Mouse (Mus musculus): Measurements from ENCODE around the gene Fmo6. TPM values are rescaled to one million over a fixed set of nuclear protein-coding genes. Genes with fewer than 3 reads are reported as not detected.

The Fmo6 gene
- total RNA-seq, 1 experiment, result not detected

DNA sequence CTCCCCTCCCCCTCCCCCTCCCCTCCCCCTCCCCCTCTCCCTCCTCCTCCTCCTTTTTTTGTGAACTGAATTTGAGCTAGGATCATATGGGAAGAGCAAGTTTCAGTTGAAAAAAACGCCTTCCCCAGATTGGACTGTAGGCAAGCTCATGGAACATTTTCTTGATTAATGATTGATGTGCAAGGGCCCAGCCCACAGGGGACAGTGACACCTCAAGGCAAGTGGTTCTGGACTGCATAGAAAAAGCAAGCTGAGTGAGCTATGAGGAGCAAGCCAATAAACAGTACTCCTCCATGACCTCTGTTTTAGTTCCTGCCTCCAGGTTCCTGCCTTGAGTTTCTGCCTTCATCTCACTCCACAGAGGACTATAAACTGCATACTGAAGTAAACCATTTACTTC, 12.2 kb downstream of the Fmo6 start:
- H3K27ac ChIP-seq (ENCODE audit: insufficient read depth, low read depth, low read length, poor library complexity, severe bottlenecking), result no peak overlapping the region
- DNase-seq (ENCODE audit: low read depth, low spot score), result no peak
- in situ Hi-C loops (cut with MboI; ENCODE audit: low sequenced_read_pairs in 2 of 2, unreplicated experiment in 2 of 2), result no loop called here
- H3K36me3 ChIP-seq (ENCODE audit: control insufficient read depth, insufficient read depth, low read length, poor library complexity, severe bottlenecking), result no peaks in the 10 kb centered on the region
- H3K9ac ChIP-seq (ENCODE audit: insufficient read depth, low read depth, low read length, poor library complexity, severe bottlenecking), result no peak overlapping the region
- H3K4me1 ChIP-seq (ENCODE audit: control insufficient read depth in 2 of 2, insufficient read depth in 2 of 2, low read length in 2 of 2, poor library complexity in 1 of 2), result no peaks in the 10 kb centered on the region
- TF ChIP-seq ZC3H11A (IDR thresholded peaks at IDR 0.05; ENCODE audit: borderline replicate concordance, low read depth, low read length) (no peak), CHD2 (IDR thresholded peaks at IDR 0.05; ENCODE audit: low read depth, low read length) (no peak), HCFC1 (IDR thresholded peaks at IDR 0.05; ENCODE audit: borderline replicate concordance, insufficient read depth, low read length) (no peak), MAFK (IDR thresholded peaks at IDR 0.05; ENCODE audit: insufficient read depth, low read depth, low read length) (no peak), ZNF384 (IDR thresholded peaks at IDR 0.05; ENCODE audit: low read depth, low read length) (no peak)
- H3K4me3 ChIP-seq (ENCODE audit: insufficient read depth in 1 of 2, low read depth in 1 of 2, low read length in 2 of 2, poor library complexity in 1 of 2, severe bottlenecking in 1 of 2), result no peak overlapping the region
- no peaks in the 10 kb centered on the region for H3K9me3 ChIP-seq (ENCODE audit: control insufficient read depth, insufficient read depth, low read depth, low read length)

GRCm38 (mm10) chr1:162916661-162917060, 20.7 kb downstream of the Fmo6 start:
- DNase-seq (ENCODE audit: low read depth, low spot score), result no peak
- no peak overlapping the region for H3K9ac ChIP-seq (ENCODE audit: insufficient read depth, low read depth, low read length, poor library complexity, severe bottlenecking)
- no peaks in the 10 kb centered on the region for H3K4me1 ChIP-seq (ENCODE audit: control insufficient read depth in 2 of 2, insufficient read depth in 2 of 2, low read length in 2 of 2, poor library complexity in 1 of 2)
- no peak overlapping the region for H3K4me3 ChIP-seq (ENCODE audit: insufficient read depth in 1 of 2, low read depth in 1 of 2, low read length in 2 of 2, poor library complexity in 1 of 2, severe bottlenecking in 1 of 2)
- H3K27ac ChIP-seq (ENCODE audit: insufficient read depth, low read depth, low read length, poor library complexity, severe bottlenecking), result no peak overlapping the region
- H3K36me3 ChIP-seq (ENCODE audit: control insufficient read depth, insufficient read depth, low read length, poor library complexity, severe bottlenecking), result no peaks in the 10 kb centered on the region
- TF ChIP-seq ZNF384 (IDR thresholded peaks at IDR 0.05; ENCODE audit: low read depth, low read length), result no peak
- TF ChIP-seq CHD2 (IDR thresholded peaks at IDR 0.05; ENCODE audit: low read depth, low read length), result no peak
- no peak for TF ChIP-seq HCFC1 (IDR thresholded peaks at IDR 0.05; ENCODE audit: borderline replicate concordance, insufficient read depth, low read length)
- no peak for TF ChIP-seq ZC3H11A (IDR thresholded peaks at IDR 0.05; ENCODE audit: borderline replicate concordance, low read depth, low read length)
- no peak for TF ChIP-seq MAFK (IDR thresholded peaks at IDR 0.05; ENCODE audit: insufficient read depth, low read depth, low read length)
- in situ Hi-C loops (cut with MboI; ENCODE audit: low sequenced_read_pairs in 2 of 2, unreplicated experiment in 2 of 2), result no loop called here
- no peaks in the 10 kb centered on the region for H3K9me3 ChIP-seq (ENCODE audit: control insufficient read depth, insufficient read depth, low read depth, low read length)

DNA sequence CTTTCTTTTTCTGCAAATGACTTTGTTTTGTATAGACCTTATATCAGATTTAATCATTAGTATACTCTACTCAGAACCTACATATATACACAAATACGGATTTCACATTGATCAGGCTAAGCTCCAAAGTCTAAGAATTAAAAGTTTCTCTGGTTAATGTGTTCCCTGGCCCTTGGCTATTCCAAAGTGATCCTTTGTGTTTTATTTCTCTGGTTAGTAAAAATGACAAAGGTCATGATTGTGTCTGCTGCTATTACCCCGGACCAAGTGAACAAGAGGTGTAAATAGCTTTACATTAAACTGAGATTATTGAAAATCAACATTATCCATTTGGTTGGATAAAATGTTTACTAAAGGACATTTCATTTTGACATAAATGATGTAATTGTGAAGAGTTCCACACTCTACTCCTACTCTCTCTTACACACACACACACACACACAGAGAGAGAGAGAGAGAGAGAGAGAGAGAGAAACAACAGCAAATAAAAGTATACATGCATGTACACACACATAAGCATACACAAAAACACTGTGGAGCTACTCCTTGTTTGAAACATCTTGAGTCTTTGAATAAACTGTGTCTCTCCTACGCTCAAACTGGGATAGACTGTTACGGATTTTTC, 22.3 kb downstream of the Fmo6 start:
- TF ChIP-seq ZC3H11A (IDR thresholded peaks at IDR 0.05; ENCODE audit: borderline replicate concordance, low read depth, low read length), result no peak
- no peak for TF ChIP-seq MAFK (IDR thresholded peaks at IDR 0.05; ENCODE audit: insufficient read depth, low read depth, low read length)
- TF ChIP-seq HCFC1 (IDR thresholded peaks at IDR 0.05; ENCODE audit: borderline replicate concordance, insufficient read depth, low read length), result no peak
- no peak for TF ChIP-seq CHD2 (IDR thresholded peaks at IDR 0.05; ENCODE audit: low read depth, low read length)
- no peak for TF ChIP-seq ZNF384 (IDR thresholded peaks at IDR 0.05; ENCODE audit: low read depth, low read length)
- no peak for DNase-seq (ENCODE audit: low read depth, low spot score)
- Histone ChIP-seq H3K27ac (ENCODE audit: insufficient read depth, low read depth, low read length, poor library complexity, severe bottlenecking) (no peak overlapping the region), H3K9ac (ENCODE audit: insufficient read depth, low read depth, low read length, poor library complexity, severe bottlenecking) (no peak overlapping the region), H3K36me3 (ENCODE audit: control insufficient read depth, insufficient read depth, low read length, poor library complexity, severe bottlenecking) (no peaks in the 10 kb centered on the region), H3K4me1 (ENCODE audit: control insufficient read depth in 2 of 2, insufficient read depth in 2 of 2, low read length in 2 of 2, poor library complexity in 1 of 2) (no peaks in the 10 kb centered on the region), H3K4me3 (ENCODE audit: insufficient read depth in 1 of 2, low read depth in 1 of 2, low read length in 2 of 2, poor library complexity in 1 of 2, severe bottlenecking in 1 of 2) (no peak overlapping the region), H3K9me3 (ENCODE audit: control insufficient read depth, insufficient read depth, low read depth, low read length) (no peaks in the 10 kb centered on the region)
- in situ Hi-C loops (cut with MboI; ENCODE audit: low sequenced_read_pairs in 2 of 2, unreplicated experiment in 2 of 2), result no loop called here

GRCm38 (mm10) chr1:162912085-162912484, 25.2 kb downstream of the Fmo6 start:
- DNase-seq (ENCODE audit: low read depth, low spot score), result no peak
- Histone ChIP-seq H3K9me3 (ENCODE audit: control insufficient read depth, insufficient read depth, low read depth, low read length) (no peaks in the 10 kb centered on the region), H3K36me3 (ENCODE audit: control insufficient read depth, insufficient read depth, low read length, poor library complexity, severe bottlenecking) (no peaks in the 10 kb centered on the region), H3K27ac (ENCODE audit: insufficient read depth, low read depth, low read length, poor library complexity, severe bottlenecking) (no peak overlapping the region), H3K4me1 (ENCODE audit: control insufficient read depth in 2 of 2, insufficient read depth in 2 of 2, low read length in 2 of 2, poor library complexity in 1 of 2) (no peaks in the 10 kb centered on the region), H3K9ac (ENCODE audit: insufficient read depth, low read depth, low read length, poor library complexity, severe bottlenecking) (no peak overlapping the region), H3K4me3 (ENCODE audit: insufficient read depth in 1 of 2, low read depth in 1 of 2, low read length in 2 of 2, poor library complexity in 1 of 2, severe bottlenecking in 1 of 2) (no peak overlapping the region)
- TF ChIP-seq ZC3H11A (IDR thresholded peaks at IDR 0.05; ENCODE audit: borderline replicate concordance, low read depth, low read length), result no peak
- TF ChIP-seq MAFK (IDR thresholded peaks at IDR 0.05; ENCODE audit: insufficient read depth, low read depth, low read length), result no peak
- no peak for TF ChIP-seq ZNF384 (IDR thresholded peaks at IDR 0.05; ENCODE audit: low read depth, low read length)
- TF ChIP-seq HCFC1 (IDR thresholded peaks at IDR 0.05; ENCODE audit: borderline replicate concordance, insufficient read depth, low read length), result no peak
- no peak for TF ChIP-seq CHD2 (IDR thresholded peaks at IDR 0.05; ENCODE audit: low read depth, low read length)
- in situ Hi-C loops (cut with MboI; ENCODE audit: low sequenced_read_pairs in 2 of 2, unreplicated experiment in 2 of 2), result no loop called here
